In the genomic region with DNA sequence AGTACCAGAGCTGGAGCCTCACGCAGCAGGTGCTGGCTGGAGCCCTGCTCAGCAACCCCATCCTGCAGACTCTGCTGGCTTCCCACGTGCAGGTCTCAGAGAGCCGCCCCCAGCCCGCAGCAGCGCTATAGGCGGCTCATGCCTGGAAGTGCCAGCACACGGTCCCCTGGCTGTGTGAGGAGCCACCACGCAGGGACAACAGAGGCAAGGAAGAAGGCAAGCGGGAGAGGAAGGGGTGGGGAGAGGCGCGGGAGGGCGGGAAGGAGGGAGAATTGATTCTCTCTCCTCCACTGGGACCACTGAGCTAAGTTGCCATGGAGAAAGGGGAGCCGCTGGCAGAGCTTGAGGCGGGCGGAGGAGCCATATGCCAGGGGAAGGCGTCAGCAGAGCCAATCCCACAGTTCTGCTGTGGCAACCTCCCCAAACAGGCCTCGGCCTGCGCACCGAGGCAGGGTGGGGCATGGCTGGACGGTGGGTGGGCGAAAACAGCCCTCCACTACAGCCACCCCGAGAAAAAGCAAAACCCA, we compare ENCODE assay signal across 7 mouse cellular contexts.
DNase-seq lines count a peak whose midpoint lies in the region; ATAC-seq and TF ChIP-seq lines count a peak whose summit lies in the region.

No protein-coding gene starts in this region.

- TF ChIP-seq CTCF in midbrain, postnatal 0 days (IDR thresholded peaks at IDR 0.05): no peak; the same call in 1 of the 2 replicates

- WGBS in midbrain, postnatal 0 days: 5% methylated on average over 21 of the region's 22 CpGs

- H3K9ac ChIP-seq in midbrain, postnatal 0 days (replicated peaks; ENCODE audit: low read length, poor library complexity, severe bottlenecking): peak overlapping the region; percentile 55

- H3K4me1 ChIP-seq in midbrain, postnatal 0 days (ENCODE audit: insufficient read depth, low read length): peaks cover 37% of the 10 kb centered on the region

- no peaks in the 10 kb centered on the region for H3K27me3 ChIP-seq in midbrain, postnatal 0 days (ENCODE audit: insufficient read depth, low read length)

- DNase-seq in T-cell, adult 2 months (ENCODE audit: low spot score): peak; percentile 60
- DNase-seq in cerebellum, adult 18-20 months: peak; percentile 67 to 73
- peak; percentile 40 to 42 for DNase-seq in frontal cortex, postnatal 25 days (ENCODE audit: low spot score in 2 of 2)
- peak; percentile 84 to 86 for DNase-seq in layer of hippocampus, postnatal 36 days
- DNase-seq in midbrain, postnatal 0 days (ENCODE audit: low spot score): peak; percentile 90
- DNase-seq in adrenal gland, postnatal 14 days: no peak
- no peak for DNase-seq in adipocyte (ENCODE audit: low spot score)

- peak overlapping the region; percentile 29 for H3K4me3 ChIP-seq in midbrain, postnatal 0 days (ENCODE audit: low read depth, low read length)

- peak overlapping the region; percentile 66 for H3K4me2 ChIP-seq in midbrain, postnatal 0 days (ENCODE audit: low read depth, low read length, poor library complexity, severe bottlenecking)

- no peaks in the 10 kb centered on the region for H3K9me3 ChIP-seq in midbrain, postnatal 0 days (ENCODE audit: low read length)

- ATAC-seq in midbrain, postnatal 0 days (ENCODE audit: low FRiP score): peak; percentile 73; the same call in 1 of the 2 replicates

- H3K36me3 ChIP-seq in midbrain, postnatal 0 days (ENCODE audit: insufficient read depth, low read length): no peaks in the 10 kb centered on the region

- peak overlapping the region; percentile 84 for H3K27ac ChIP-seq in midbrain, postnatal 0 days (ENCODE audit: low read depth, low read length)

Comparison
In these comparisons a context has a peak if more than half of its experiments do, and no peak if none do; other contexts are left out.
1. DNase-seq: peak in T-cell, adult 2 months (single experiment), cerebellum, adult 18-20 months (2 of 2), frontal cortex, postnatal 25 days (2 of 2), layer of hippocampus, postnatal 36 days (2 of 2) and midbrain, postnatal 0 days (single experiment); none in adrenal gland, postnatal 14 days (single experiment) and adipocyte (single experiment).